Mouse (Mus musculus) olfactory bulb, adult 2 months (tissue): Measurements from ENCODE around the gene Lsm7. TPM values are rescaled to one million over a fixed set of nuclear protein-coding genes. Genes with fewer than 3 reads are reported as not detected.

ENCODE experiments used
- H3K27ac ChIP-seq: fragments of 200-500 bp; 2 replicates; pipeline ENCODE4 v1.5.1; 2012; ENCODE audit warnings: low read depth, low read length; ENCODE audit not compliant: insufficient read depth
- H3K4me1 ChIP-seq: fragments of 200-500 bp; 2 replicates; pipeline ENCODE4 v1.6.1; 2012; ENCODE audit warnings: low read length; ENCODE audit not compliant: control insufficient read depth, insufficient read depth
- H3K4me3 ChIP-seq: fragments of 200-500 bp; 2 replicates; pipeline ENCODE4 v1.5.1; 2012; ENCODE audit warnings: mild to moderate bottlenecking, low read depth, low read length, moderate library complexity; ENCODE audit not compliant: insufficient read depth
- CTCF ChIP-seq: fragments of 200-500 bp; IDR thresholded peaks from 2 replicates; pipeline ENCODE4 v1.5.1; 2012; ENCODE audit warnings: low read depth, mild to moderate bottlenecking, low read length, moderate library complexity; ENCODE audit not compliant: insufficient read depth
- POLR2A ChIP-seq: fragments of 200-500 bp; IDR thresholded peaks from 2 replicates; pipeline ENCODE4 v1.6.1; 2012; ENCODE audit warnings: mild to moderate bottlenecking, low read depth, low read length, moderate library complexity; ENCODE audit not compliant: insufficient read depth
- WGBS: fragments of 180-500 bp; shearing (Covaris S2); methylation state at CpG from one replicate; pipeline ENCODE4 v1.1.7; 2018; 5-methylcytosine and 5-hydroxymethylcytosine counted together
- polyA plus RNA-seq: library from polyadenylated mRNA; stranded (reverse); fragments of >200 nt; gene quantifications from 2 replicates; pipeline ENCODE4 v1.2.4, GENCODE M21; 2012; ENCODE audit warnings: low replicate concordance; ENCODE audit not compliant: missing spikeins, insufficient read depth, insufficient read length

Gene Lsm7
- polyA plus RNA-seq, 1 experiment, result not detected

DNA sequence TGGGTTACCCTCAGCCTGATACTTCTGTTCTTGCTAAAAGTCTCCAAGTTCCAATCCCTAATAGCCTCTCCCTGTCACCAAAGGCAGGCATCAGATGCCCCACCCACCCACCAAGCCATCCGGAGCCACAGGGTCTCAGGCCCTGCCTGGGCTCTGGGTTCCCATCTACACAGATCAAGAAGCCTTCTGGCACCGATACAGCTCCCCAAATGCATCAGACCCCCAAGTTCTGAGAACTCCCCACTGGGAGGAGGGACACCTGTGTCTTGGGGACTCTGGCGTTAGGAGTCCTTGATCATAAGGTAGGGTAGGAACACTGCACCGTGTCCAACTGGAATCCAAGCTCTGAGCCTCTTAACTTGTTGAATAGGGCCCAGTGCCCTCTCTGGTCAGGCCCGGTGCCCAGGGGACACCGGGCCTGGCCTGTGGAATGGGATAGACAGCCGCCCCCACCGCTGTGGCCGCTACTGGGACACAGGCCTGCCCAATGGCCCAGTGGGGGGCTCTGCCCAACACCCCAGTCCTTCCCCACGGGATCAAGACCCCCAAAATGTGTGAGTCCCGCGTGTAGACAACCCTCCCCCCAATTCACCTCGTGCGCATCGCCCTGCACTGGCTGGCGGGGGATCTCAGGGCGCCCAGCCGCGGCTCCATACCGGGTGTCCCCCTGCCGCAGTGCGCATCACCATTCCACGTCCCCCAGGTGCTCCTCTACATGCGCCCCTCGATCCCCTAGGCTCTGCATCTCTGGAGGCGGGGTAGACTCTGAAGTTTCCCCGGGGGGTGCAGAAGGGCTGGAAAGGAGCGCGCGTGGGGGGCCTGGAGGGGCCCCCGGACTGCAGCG, 11.7 kb downstream of the Lsm7 start:
- Histone ChIP-seq H3K4me3 (peak overlapping the region; percentile 49), H3K27ac (no peak overlapping the region), H3K4me1 (peaks cover 36% of the 10 kb centered on the region)
- TF ChIP-seq CTCF, result no peak
- TF ChIP-seq POLR2A, result no peak
- 7% methylated on average over 32 of the region's 32 CpGs for WGBS

- no peak for TF ChIP-seq CTCF
- TF ChIP-seq POLR2A, result no peak
- no peak overlapping the region for H3K4me3 ChIP-seq
- WGBS, result 77% methylated on average over 15 of the region's 15 CpGs
- no peak overlapping the region for H3K27ac ChIP-seq
- peaks cover 41% of the 10 kb centered on the region for H3K4me1 ChIP-seq
These were observed 12.7 kb downstream of the Lsm7 start for GRCm38 (mm10) chr10:80842334-80842733.

DNA sequence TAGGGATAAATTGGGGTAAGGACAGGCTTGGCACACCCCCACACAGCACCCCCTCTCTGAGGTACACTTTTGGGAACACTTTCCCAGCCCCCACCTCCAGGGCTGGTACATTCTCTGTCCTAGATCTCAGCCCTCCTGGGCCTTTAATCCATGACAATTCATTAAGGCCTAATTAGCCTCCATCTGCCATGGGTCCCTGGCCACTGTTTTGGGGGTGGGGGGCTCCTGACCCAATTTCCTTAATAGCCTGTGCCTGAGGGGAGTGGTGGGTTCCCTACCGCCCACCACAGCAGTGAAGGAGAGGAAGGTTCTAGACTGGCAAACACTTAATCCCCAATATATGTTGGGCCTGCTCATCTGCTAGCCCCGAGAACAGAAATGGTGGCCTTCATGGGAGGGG, 13.3 kb downstream of the Lsm7 start:
- 86% methylated on average over 2 of the region's 2 CpGs for WGBS
- TF ChIP-seq POLR2A, result no peak
- peaks cover 46% of the 10 kb centered on the region for H3K4me1 ChIP-seq
- no peak overlapping the region for H3K4me3 ChIP-seq
- H3K27ac ChIP-seq, result no peak overlapping the region

DNA sequence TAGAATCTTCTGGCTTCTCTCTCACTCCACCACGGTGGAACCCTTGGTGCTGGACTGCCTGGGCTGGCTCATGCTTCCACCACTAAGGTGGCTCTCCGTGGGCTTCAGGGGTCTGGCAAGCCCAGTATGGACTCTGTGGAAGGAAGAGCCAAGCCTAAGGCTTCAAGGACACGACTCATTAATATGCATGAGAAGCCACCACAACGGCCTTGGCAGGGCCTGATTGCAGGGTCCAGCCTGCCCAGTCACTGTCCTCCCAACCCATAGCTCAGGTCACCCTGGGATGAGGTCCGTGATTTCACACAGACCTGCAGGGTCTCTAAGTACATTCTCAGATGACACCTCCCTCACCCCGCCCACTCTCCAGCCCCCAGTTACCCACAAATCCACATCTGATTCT, 15.2 kb downstream of the Lsm7 start:
- H3K4me1 ChIP-seq, result peaks cover 31% of the 10 kb centered on the region
- no peak overlapping the region for H3K4me3 ChIP-seq
- 66% methylated on average over 6 of the region's 6 CpGs for WGBS
- TF ChIP-seq CTCF, result no peak
- TF ChIP-seq POLR2A, result no peak
- no peak overlapping the region for H3K27ac ChIP-seq

- WGBS, result 80% methylated on average over 2 of the region's 2 CpGs
- Histone ChIP-seq H3K4me3 (no peak overlapping the region), H3K4me1 (peaks cover 16% of the 10 kb centered on the region), H3K27ac (no peak overlapping the region)
- TF ChIP-seq POLR2A (no peak), CTCF (no peak)
These were observed 16.6 kb downstream of the Lsm7 start for GRCm38 (mm10) chr10:80838346-80838912.

- 54% methylated on average over 2 of the region's 2 CpGs for WGBS
- Histone ChIP-seq H3K4me1 (peaks cover 12% of the 10 kb centered on the region; the same call in 1 of the 2 replicates), H3K27ac (no peak overlapping the region), H3K4me3 (no peak overlapping the region)
- TF ChIP-seq CTCF, result no peak
- no peak for TF ChIP-seq POLR2A
These were observed 17.2 kb downstream of the Lsm7 start for GRCm38 (mm10) chr10:80837827-80838226.

DNA sequence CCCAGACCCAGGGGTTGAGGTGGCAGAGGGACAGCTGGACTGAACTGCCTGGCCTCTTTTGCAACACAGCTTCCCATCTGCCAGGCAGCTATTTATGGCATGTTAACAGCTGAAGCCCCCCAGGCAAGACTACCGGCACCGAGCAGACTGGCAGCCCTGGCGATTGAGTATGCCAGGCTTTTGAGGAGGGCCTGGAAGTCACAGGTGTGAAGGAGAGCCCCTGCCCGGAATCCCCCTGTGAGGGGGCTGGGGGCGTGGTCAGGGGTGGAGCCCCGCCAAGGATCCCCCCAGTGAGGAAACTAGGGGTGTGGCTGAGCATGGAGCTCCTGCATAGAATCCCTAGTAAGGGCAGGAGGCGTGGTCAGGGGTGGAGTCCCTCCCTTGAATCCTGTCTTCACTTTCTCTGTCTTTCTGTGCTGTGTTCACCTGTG, 18.0 kb downstream of the Lsm7 start:
- Histone ChIP-seq H3K4me3 (no peak overlapping the region), H3K4me1 (peaks cover 12% of the 10 kb centered on the region; the same call in 1 of the 2 replicates), H3K27ac (0 out of 2 replicates have a peak overlapping the region, but pooled peaks have one; percentile 20)
- WGBS, result 53% methylated on average over 7 of the region's 7 CpGs
- TF ChIP-seq CTCF (no peak), POLR2A (no peak)

GRCm38 (mm10) chr10:80835617-80836016, 19.4 kb downstream of the Lsm7 start:
- Histone ChIP-seq H3K4me1 (peaks cover 12% of the 10 kb centered on the region; the same call in 1 of the 2 replicates), H3K27ac (no peak overlapping the region), H3K4me3 (no peak overlapping the region)
- TF ChIP-seq CTCF (no peak), POLR2A (no peak)
- 78% methylated on average over 30 of the region's 30 CpGs for WGBS

DNA sequence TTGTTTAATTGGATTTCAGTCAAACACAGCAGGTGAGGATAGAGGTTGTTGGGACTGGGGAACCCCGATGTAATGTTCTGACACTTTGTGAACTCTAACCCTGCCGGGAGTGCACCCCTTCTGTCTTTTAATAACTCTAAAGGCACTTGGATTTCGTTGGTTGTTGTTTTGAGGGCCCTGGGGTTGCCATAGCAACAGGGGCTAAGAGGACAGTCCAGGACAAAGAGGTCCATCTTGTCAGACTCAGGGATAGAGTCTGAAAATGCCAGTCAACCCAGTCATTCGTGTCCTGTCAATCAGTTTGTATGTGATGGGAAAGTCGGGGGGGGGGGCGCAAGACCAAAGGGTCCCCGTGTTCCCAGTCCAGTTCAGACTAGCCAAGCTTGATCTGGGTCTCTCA, 22.2 kb downstream of the Lsm7 start:
- H3K4me1 ChIP-seq, result peaks cover 16% of the 10 kb centered on the region
- no peak for TF ChIP-seq CTCF
- 68% methylated on average over 7 of the region's 7 CpGs for WGBS

GRCm38 (mm10) chr10:80831136-80831535, 23.9 kb downstream of the Lsm7 start:
- WGBS, result 31% methylated on average over 9 of the region's 9 CpGs
- H3K4me1 ChIP-seq, result peaks cover 10% of the 10 kb centered on the region
- H3K27ac ChIP-seq, result no peak overlapping the region
- TF ChIP-seq POLR2A, result no peak
- no peak for TF ChIP-seq CTCF
- H3K4me3 ChIP-seq, result no peak overlapping the region

More for the DNA sequence above, 22.2 kb downstream of the Lsm7 start:
- Histone ChIP-seq H3K27ac (no peak overlapping the region), H3K4me3 (no peak overlapping the region)
